Mouse (Mus musculus): ENCODE measurements around the gene Xrcc3.

DNA sequence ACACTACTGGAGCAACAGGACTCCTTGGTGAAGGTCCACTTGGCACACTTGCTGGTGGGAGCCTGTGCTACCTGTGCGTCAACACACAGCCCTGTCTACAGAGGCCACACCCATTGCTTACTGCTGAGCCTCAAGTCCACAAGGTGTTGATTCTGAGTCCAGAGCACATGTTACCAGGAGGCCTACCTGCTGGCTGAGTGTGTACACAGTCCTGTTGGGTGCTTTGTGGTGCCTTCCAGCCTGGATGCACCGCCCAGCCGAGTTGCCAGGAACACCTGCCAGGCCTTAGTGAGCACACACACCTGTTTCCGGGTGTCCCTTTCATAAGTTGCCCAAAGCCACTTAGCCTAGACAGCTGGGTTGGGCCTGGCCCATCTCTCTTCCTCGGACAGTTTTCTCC is 10.1 kb downstream of the Xrcc3 start:
- TF ChIP-seq POLR2A (IDR thresholded peaks at IDR 0.05; ENCODE audit: low read depth, low read length) = no peak
- TF ChIP-seq CTCF (IDR thresholded peaks at IDR 0.05; ENCODE audit: extremely low read depth, insufficient read length, insufficient replicate concordance, low read depth, low read length) = no peak

All from small intestine, adult 2 months (tissue).